Mouse (Mus musculus): Measurements from ENCODE around the gene Olfr316.

DNA sequence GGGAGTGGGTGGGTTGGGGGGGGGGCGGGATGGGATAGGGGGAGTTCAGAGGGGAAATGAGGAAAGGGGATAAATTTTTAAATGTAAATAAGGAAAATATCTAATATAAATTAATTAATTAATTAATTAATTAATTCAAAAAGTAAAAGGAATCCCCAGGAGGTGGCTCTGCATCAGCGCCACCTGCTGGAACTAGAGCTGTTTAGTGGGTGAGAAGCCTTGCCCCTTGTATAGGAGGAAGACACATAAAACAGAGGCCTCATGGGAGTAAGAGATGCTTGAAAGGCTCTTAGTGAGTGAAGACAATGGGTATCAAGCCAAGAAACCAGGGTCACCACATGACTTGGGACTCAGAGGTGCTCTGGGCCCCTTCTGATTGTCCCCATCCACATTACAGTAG, 43.3 kb downstream of the Olfr316 start:
- TF ChIP-seq CTCF (IDR thresholded peaks at IDR 0.05; ENCODE audit: low read depth, low read length) (peak; percentile 6), POLR2A (IDR thresholded peaks at IDR 0.05; ENCODE audit: insufficient read depth, low read length) (no peak), EP300 (IDR thresholded peaks at IDR 0.05; ENCODE audit: insufficient read depth, low read depth, low read length) (no peak)
